Mouse (Mus musculus): ENCODE results near the gene Hcn2.

DNA sequence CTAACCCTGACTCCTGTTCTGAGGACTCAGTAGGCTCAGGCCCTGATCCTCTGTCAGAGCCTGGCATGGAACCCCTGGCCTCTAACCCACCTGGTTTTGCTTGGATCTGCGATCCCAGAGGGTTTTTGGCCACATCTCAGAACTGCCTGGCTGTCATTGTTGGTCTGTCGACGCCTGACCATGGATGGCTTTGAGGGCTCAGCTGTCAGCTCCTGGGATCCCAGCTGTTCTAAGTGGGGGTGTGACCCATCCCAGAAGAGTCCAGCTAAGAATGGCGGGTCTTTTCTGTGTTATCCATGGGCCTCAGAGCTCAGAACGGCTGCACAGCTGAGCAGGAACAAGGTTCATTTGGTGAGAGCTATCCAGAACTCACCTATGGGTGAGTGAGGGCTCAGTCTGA, 4.7 kb downstream of the Hcn2 start:
- no peak for TF ChIP-seq CTCF (IDR thresholded peaks at IDR 0.05; ENCODE audit: control insufficient read depth, insufficient read depth, low read length)
- TF ChIP-seq POLR2A (IDR thresholded peaks at IDR 0.05; ENCODE audit: borderline replicate concordance, control insufficient read depth, low read depth, low read length) = no peak

All from bone marrow, adult 2 months (tissue).